Comparison of ENCODE assay signal across 20 mouse cellular contexts in the genomic region with DNA sequence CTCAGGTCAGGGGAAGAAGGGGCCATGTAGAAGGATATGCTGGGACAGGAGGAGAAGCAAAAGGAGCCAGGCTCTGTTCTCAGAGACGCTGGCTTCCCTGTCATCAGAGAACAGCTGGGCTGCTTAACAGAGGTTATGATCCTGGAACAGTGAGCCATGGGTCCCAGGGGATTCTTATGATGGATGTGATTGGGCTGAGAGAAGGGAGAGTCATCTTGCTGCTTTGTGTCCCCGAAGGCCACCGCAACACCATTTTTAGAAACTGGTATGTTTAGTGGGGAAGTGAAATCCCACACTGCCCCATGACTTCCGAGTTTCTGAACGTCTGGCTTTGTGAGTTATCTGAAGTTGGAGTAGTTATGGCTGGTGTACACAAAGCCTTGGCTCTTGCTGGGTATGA. TPM values are rescaled to one million over a fixed set of nuclear protein-coding genes. Genes with fewer than 3 reads are reported as not detected.
DNase-seq lines count a peak whose midpoint lies in the region; ATAC-seq and TF ChIP-seq lines count a peak whose summit lies in the region.
"Had no signal": no experiment of that assay in that cellular context is flagged by ENCODE, and none has a peak within 500 bp of the region (broad histone marks: within the 10 kb centered on the region; RNA-seq: fewer than 3 reads in every experiment).

No protein-coding gene starts in this region.

- no peaks in the 10 kb centered on the region for H3K36me3 ChIP-seq in lung, embryonic 14.5 days (ENCODE audit: insufficient read depth)
- no peaks in the 10 kb centered on the region for H3K36me3 ChIP-seq in splenic B cell, adult 2 months (ENCODE audit: control insufficient read depth, insufficient read depth, low read length, poor library complexity, severe bottlenecking)
- H3K36me3 ChIP-seq: embryonic facial prominence, embryonic 12.5 days; G1E; limb, embryonic 12.5 days; liver, embryonic 15.5 days; neural tube, embryonic 13.5 days had no signal

- no peak for TF ChIP-seq POLR2A in lung, adult 2 months (IDR thresholded peaks at IDR 0.05; ENCODE audit: borderline replicate concordance, extremely low read depth, low read depth, low read length)

- intact Hi-C loops in gastrocnemius, adult 2 months (cut with DNase I) = no loop called here

- no peaks in the 10 kb centered on the region for H3K9me3 ChIP-seq in lung, embryonic 14.5 days (ENCODE audit: low read depth, low read length)
- H3K9me3 ChIP-seq: liver, embryonic 15.5 days had no signal

- H3K27me3 ChIP-seq in lung, embryonic 14.5 days (ENCODE audit: insufficient read depth, low read length) = no peaks in the 10 kb centered on the region
- no peaks in the 10 kb centered on the region for H3K27me3 ChIP-seq in splenic B cell, adult 2 months (ENCODE audit: control insufficient read depth, insufficient read depth, low read length, poor library complexity, severe bottlenecking)
- H3K27me3 ChIP-seq: embryonic facial prominence, embryonic 12.5 days; limb, embryonic 12.5 days; liver, embryonic 15.5 days had no signal

- no peak overlapping the region for H3K4me2 ChIP-seq in lung, embryonic 14.5 days
- H3K4me2 ChIP-seq: embryonic facial prominence, embryonic 12.5 days; limb, embryonic 12.5 days; liver, embryonic 15.5 days; neural tube, embryonic 13.5 days had no signal

- no peaks in the 10 kb centered on the region for H3K4me1 ChIP-seq in lung, embryonic 14.5 days (ENCODE audit: insufficient read depth)
- H3K4me1 ChIP-seq in lung, adult 2 months (ENCODE audit: control insufficient read depth, insufficient read depth, low read length) = no peaks in the 10 kb centered on the region
- H3K4me1 ChIP-seq: embryonic facial prominence, embryonic 12.5 days; limb, embryonic 12.5 days; liver, embryonic 15.5 days; neural tube, embryonic 13.5 days had no signal

- no peak for ATAC-seq in lung, embryonic 14.5 days (ENCODE audit: insufficient read depth)

- WGBS in lung, embryonic 14.5 days = 76% methylated on average over 5 of the region's 5 CpGs
- 72% methylated on average over 5 of the region's 5 CpGs for WGBS in lung, adult 2 months

- no peak overlapping the region for H3K4me3 ChIP-seq in gastrocnemius, adult 2 months
- no peak overlapping the region for H3K4me3 ChIP-seq in lung, embryonic 14.5 days (ENCODE audit: low read depth, low read length)
- H3K4me3 ChIP-seq in lung, adult 2 months (replicated peaks; ENCODE audit: extremely low read depth, low read depth, low read length) = no peak overlapping the region
- H3K4me3 ChIP-seq: embryonic facial prominence, embryonic 12.5 days; limb, embryonic 12.5 days; liver, embryonic 15.5 days; neural tube, embryonic 13.5 days had no signal

- DNase-seq in gastrocnemius, adult 2 months = peak; percentile 41
- DNase-seq in gastrocnemius, postnatal 10 days = no peak
- peak; percentile 8 for DNase-seq in lung, embryonic 14.5 days
- no peak for DNase-seq in lung, adult 2 months
- DNase-seq in kidney, adult 9 months = peak; percentile 52
- DNase-seq in splenic B cell, adult 2 months (ENCODE audit: low read depth, low spot score) = peak; percentile 16
- DNase-seq in adrenal gland, postnatal 4 days (ENCODE audit: low spot score in 2 of 2) = no peak
- no peak for DNase-seq in left cerebral cortex, adult 8-10 months (ENCODE audit: low spot score in 2 of 2)
- DNase-seq: adrenal gland, postnatal 14 days; cerebellum, postnatal 25 days; retina, postnatal 1 day; thymus, postnatal 4 days had no signal

- peak overlapping the region; percentile 56 for H3K27ac ChIP-seq in gastrocnemius, adult 2 months
- H3K27ac ChIP-seq in lung, embryonic 14.5 days (ENCODE audit: low read depth) = no peak overlapping the region
- H3K27ac ChIP-seq: embryonic facial prominence, embryonic 12.5 days; limb, embryonic 12.5 days; liver, embryonic 15.5 days; neural tube, embryonic 13.5 days had no signal

- no peak for TF ChIP-seq CTCF in gastrocnemius, adult 2 months (IDR thresholded peaks at IDR 0.05)
- no peak for TF ChIP-seq CTCF in lung, embryonic 14.5 days (IDR thresholded peaks at IDR 0.05; ENCODE audit: low read depth)
- TF ChIP-seq CTCF in lung, adult 2 months (IDR thresholded peaks at IDR 0.05; ENCODE audit: insufficient read depth, low read length) = no peak

- H3K9ac ChIP-seq in lung, embryonic 14.5 days = no peak overlapping the region
- H3K9ac ChIP-seq: embryonic facial prominence, embryonic 12.5 days; limb, embryonic 12.5 days; liver, embryonic 15.5 days; neural tube, embryonic 13.5 days had no signal

RNA-seq across cellular contexts. Expression of a gene that starts 12.5 kb away (rescaled TPM):
- 10 to 100 TPM; 27.2 to 31.9 TPM for total RNA-seq in gastrocnemius, adult 2 months (2021)
- 1 to 10 TPM; 3.4 to 4.8 TPM for total RNA-seq in gastrocnemius, postnatal 10 days (2021)
- polyA plus RNA-seq in lung, embryonic 14.5 days (2014; fragmentation: Nextera tagmentation; extraction: Ambion mirVana) = 0.19 TPM in 1 of 2 replicates, not detected in the other
- 1.3 and 4.9 TPM in 2 replicates for polyA plus RNA-seq in lung, adult 2 months (2012; rRNA removed)
- under 1 TPM in 1 of 2 experiments, not detected in 1; 0.25 TPM for total RNA-seq in adrenal gland, postnatal 4 days (2021)
- 1 to 10 TPM; 2.5 to 3.3 (median 2.7) TPM for total RNA-seq in left cerebral cortex, adult 8-10 months (2022)
- total RNA-seq: adrenal gland, postnatal 14 days; hematopoietic stem cell, adult 5-6 weeks; megakaryocyte progenitor cell, adult 5-6 weeks had no signal
- polyA plus RNA-seq: G1E; limb, embryonic 12.5 days had no signal

RNA-seq across cellular contexts. Expression of a gene that starts 29.6 kb away (rescaled TPM):
- total RNA-seq in gastrocnemius, adult 2 months (2021) = 10 to 100 TPM; 15.5 to 33.0 TPM
- under 1 TPM; 0.25 to 0.89 TPM for total RNA-seq in gastrocnemius, postnatal 10 days (2021)
- polyA plus RNA-seq in lung, embryonic 14.5 days (2014; fragmentation: Nextera tagmentation; extraction: Ambion mirVana) = 0.29 TPM in 1 of 2 replicates, not detected in the other
- polyA plus RNA-seq in lung, adult 2 months (2012; rRNA removed) = 1,586 and 1,614 TPM in 2 replicates
- 1 to 10 TPM in 1 of 2 experiments, under 1 TPM in 1; 0.28 to 2.5 TPM for total RNA-seq in adrenal gland, postnatal 4 days (2021)
- 1 to 10 TPM; 2.8 to 6.3 (median 4.6) TPM for total RNA-seq in left cerebral cortex, adult 8-10 months (2022)
- total RNA-seq: G1E; hematopoietic stem cell, adult 5-6 weeks; megakaryocyte progenitor cell, adult 5-6 weeks; midbrain, postnatal 0 days had no signal
- polyA plus RNA-seq: G1E; limb, embryonic 12.5 days; midbrain, postnatal 0 days; neural tube, embryonic 13.5 days had no signal

RNA-seq across cellular contexts. Expression of a gene that starts 57.9 kb away (rescaled TPM):
- total RNA-seq in gastrocnemius, adult 2 months (2021) = 1 to 10 TPM; 2.7 to 3.8 TPM
- 1 to 10 TPM; 3.3 to 4.1 TPM for total RNA-seq in gastrocnemius, postnatal 10 days (2021)
- polyA plus RNA-seq in lung, embryonic 14.5 days (2014; fragmentation: Nextera tagmentation; extraction: Ambion mirVana) = 17.7 and 18.8 TPM in 2 replicates
- 18.8 and 35.7 TPM in 2 replicates for polyA plus RNA-seq in lung, adult 2 months (2012; rRNA removed)
- total RNA-seq in adrenal gland, postnatal 4 days (2021) = 1 to 10 TPM; 9.7 to 9.9 TPM
- total RNA-seq in left cerebral cortex, adult 8-10 months (2022) = 10 to 100 TPM in 3 of 4 experiments, 1 to 10 TPM in 1; 9.1 to 12.6 (median 10.6) TPM
- polyA plus RNA-seq: G1E had no signal

Comparison
In these comparisons a context has a peak if more than half of its experiments do, and no peak if none do; other contexts are left out.
1. DNase-seq: peak in gastrocnemius, adult 2 months (single experiment), lung, embryonic 14.5 days (single experiment), kidney, adult 9 months (single experiment) and splenic B cell, adult 2 months (single experiment); none in gastrocnemius, postnatal 10 days (single experiment), lung, adult 2 months (single experiment), adrenal gland, postnatal 4 days (0 of 2) and left cerebral cortex, adult 8-10 months (0 of 2).
2. RNA of a gene that starts 12.5 kb away (total RNA-seq): 27.2 to 31.9 TPM in gastrocnemius, adult 2 months; 3.4 to 4.8 TPM in gastrocnemius, postnatal 10 days, 2.5 to 3.3 TPM in left cerebral cortex, adult 8-10 months and 0.25 TPM in adrenal gland, postnatal 4 days; every median in the first group is over 4 times any median in the second.